Mouse (Mus musculus) E14TG2a.4 (cell line): ENCODE results near the gene Srgap1.

Experiments used
- CTCF ChIP-seq: conservative IDR thresholded peaks from 2 replicates; pipeline ENCODE4 v1.5.1; 2014; ENCODE audit warnings: low read length
- NANOG ChIP-seq: IDR thresholded peaks from 2 replicates; pipeline ENCODE4 v1.6.1; 2014; ENCODE audit warnings: borderline replicate concordance, low read length, mixed read lengths
- POU5F1 ChIP-seq: IDR thresholded peaks from 2 replicates; pipeline ENCODE4 v1.6.1; 2014; ENCODE audit warnings: low read length, borderline replicate concordance

- TF ChIP-seq CTCF, result no peak
- 0 out of 2 replicates have a peak, but pooled peaks have one; percentile 14 for TF ChIP-seq POU5F1
- no peak for TF ChIP-seq NANOG
Measured at GRCm38 (mm10) chr10:121899706-121900105, 147.4 kb downstream of the Srgap1 start.
